Mouse (Mus musculus) lung, embryonic 14.5 days (tissue): ENCODE results near the gene Kirrel3. TPM values are rescaled to one million over a fixed set of nuclear protein-coding genes. Genes with fewer than 3 reads are reported as not detected.

Experiments
- ATAC-seq: fragments of 200-750 bp; cut with Nextera tagmentation; 2 replicates; pipeline ENCODE4 v1.8.0; 2017; ENCODE audit warnings: mild to moderate bottlenecking, moderate TSS enrichment, moderate library complexity; ENCODE audit not compliant: insufficient read depth
- DNase-seq: peaks from one replicate; pipeline ENCODE4 v3.0.0-alpha.2; 2015
- H3K27ac ChIP-seq: fragments of 300-500 bp; sonication (generic); 2 replicates; pipeline ENCODE4 v1.5.1; 2014; ENCODE audit warnings: low read depth, mild to moderate bottlenecking, moderate library complexity
- H3K27me3 ChIP-seq: fragments of 300-500 bp; sonication (generic); 2 replicates; pipeline ENCODE4 v1.6.1; 2014; ENCODE audit warnings: low read length, control low read depth; ENCODE audit not compliant: insufficient read depth
- H3K36me3 ChIP-seq: fragments of 300-500 bp; sonication (generic); 2 replicates; pipeline ENCODE4 v1.6.1; 2014; ENCODE audit warnings: control low read depth; ENCODE audit not compliant: insufficient read depth
- H3K4me1 ChIP-seq: fragments of 300-500 bp; sonication (generic); 2 replicates; pipeline ENCODE4 v1.6.1; 2014; ENCODE audit warnings: antibody characterized with exemption, control low read depth; ENCODE audit not compliant: insufficient read depth
- H3K4me2 ChIP-seq: fragments of 300-500 bp; sonication (generic); 2 replicates; pipeline ENCODE4 v1.6.1; 2014; ENCODE audit warnings: mild to moderate bottlenecking
- H3K4me3 ChIP-seq: fragments of 300-500 bp; sonication (generic); 2 replicates; pipeline ENCODE4 v1.5.1; 2014; ENCODE audit warnings: low read depth, low read length
- H3K9ac ChIP-seq: fragments of 300-500 bp; sonication (generic); 2 replicates; pipeline ENCODE4 v1.6.1; 2014
- H3K9me3 ChIP-seq: fragments of 300-500 bp; sonication (generic); 2 replicates; pipeline ENCODE4 v1.6.1; 2016; ENCODE audit warnings: low read depth, low read length, control low read depth
- CTCF ChIP-seq: IDR thresholded peaks from 2 replicates; pipeline ENCODE4 v1.5.1; 2016; ENCODE audit warnings: antibody characterized with exemption, low read depth
- WGBS: fragments of 180-500 bp; shearing (Covaris S2); extraction: QIAGEN DNeasy Blood & Tissue Kit; methylation state at CpG from one replicate; pipeline ENCODE4 v1.1.7; 2014; 5-methylcytosine and 5-hydroxymethylcytosine counted together
- polyA plus RNA-seq: library from polyadenylated mRNA; unstranded; fragments of >200 nt; fragmentation: Nextera tagmentation; extraction: Ambion mirVana; gene quantifications from 2 replicates; pipeline ENCODE4 v1.2.1, GENCODE M21; 2014

Gene Kirrel3
- polyA plus RNA-seq, 1 experiment from 2014 or later: 1.4 TPM

DNA sequence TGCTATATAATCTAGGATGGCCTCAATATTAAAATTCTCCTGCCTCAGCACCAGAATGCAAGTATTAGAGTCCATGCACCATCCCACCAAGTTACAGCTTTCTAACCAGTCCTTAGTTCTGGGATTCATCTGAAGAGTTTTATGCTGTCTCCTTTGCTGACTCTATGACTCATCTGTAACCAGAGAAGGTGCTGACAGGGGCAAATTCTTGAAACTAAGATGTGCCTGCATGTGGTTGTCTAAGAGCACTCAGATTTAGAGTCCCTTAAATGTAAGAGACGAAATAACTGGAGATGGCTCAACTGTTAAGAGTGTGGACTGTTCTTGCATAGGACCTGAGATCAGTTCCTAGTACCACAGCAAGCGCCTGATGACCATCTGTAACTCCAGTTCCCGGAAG is 295.7 kb downstream of the Kirrel3 start:
- H3K4me2 ChIP-seq: no peak overlapping the region
- ATAC-seq: no peak
- DNase-seq: no peak
- H3K27me3 ChIP-seq: no peaks in the 10 kb centered on the region
- 77% methylated on average over 3 of the region's 3 CpGs for WGBS
- no peaks in the 10 kb centered on the region for H3K9me3 ChIP-seq
- no peak for TF ChIP-seq CTCF
- no peak overlapping the region for H3K4me3 ChIP-seq
- H3K27ac ChIP-seq: no peak overlapping the region
- no peaks in the 10 kb centered on the region for H3K4me1 ChIP-seq
- H3K9ac ChIP-seq: no peak overlapping the region
- H3K36me3 ChIP-seq: no peaks in the 10 kb centered on the region

DNA sequence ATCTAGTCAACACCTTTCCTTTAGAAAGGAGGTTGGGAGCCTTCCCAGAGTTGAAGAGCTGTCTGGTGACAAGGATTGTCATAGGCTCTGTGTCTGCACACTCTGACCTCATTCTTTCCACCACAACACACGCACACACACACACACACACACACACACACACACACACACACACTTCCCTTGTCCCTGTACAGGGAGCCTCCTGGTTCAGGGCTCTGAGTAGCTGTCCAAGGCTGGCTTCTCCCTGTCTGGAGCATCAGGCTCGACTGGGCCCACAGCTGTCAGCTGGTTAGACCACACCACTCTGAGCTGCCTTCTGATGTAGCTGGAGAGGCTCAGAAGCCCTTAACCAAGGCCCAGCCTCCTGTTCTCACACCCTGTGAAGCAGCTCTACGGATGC is 302.2 kb downstream of the Kirrel3 start:
- no peak; the same call in 1 of the 2 replicates for ATAC-seq
- no peak for TF ChIP-seq CTCF

DNA sequence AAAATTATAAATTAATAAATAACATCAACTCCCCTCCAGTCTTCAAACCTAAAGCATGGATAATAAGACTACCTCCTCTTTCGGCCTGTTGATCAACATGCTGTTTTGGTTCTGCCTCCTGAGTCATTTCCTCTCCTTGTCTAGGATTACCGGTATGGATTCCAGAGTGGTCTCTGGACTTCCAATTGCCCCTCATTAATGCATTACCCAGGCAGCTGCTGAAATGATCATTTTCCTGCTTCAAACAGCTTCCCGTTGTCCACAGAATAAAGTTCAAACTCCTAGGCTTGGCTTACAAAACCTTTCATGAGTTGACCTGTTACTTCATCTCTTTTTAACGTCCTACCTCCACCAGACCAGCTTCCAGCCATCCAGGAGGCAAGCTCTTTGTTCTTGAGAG is 309.5 kb downstream of the Kirrel3 start:
- ATAC-seq: no peak
- WGBS: 56% methylated on average over 4 of the region's 4 CpGs
- Histone ChIP-seq H3K9me3 (no peaks in the 10 kb centered on the region), H3K9ac (no peak overlapping the region), H3K4me2 (no peak overlapping the region), H3K4me1 (no peaks in the 10 kb centered on the region), H3K36me3 (no peaks in the 10 kb centered on the region), H3K27ac (no peak overlapping the region), H3K27me3 (no peaks in the 10 kb centered on the region), H3K4me3 (no peak overlapping the region)
- no peak for DNase-seq
- no peak for TF ChIP-seq CTCF

More for the DNA sequence above, 302.2 kb downstream of the Kirrel3 start:
- WGBS: 39% methylated on average over 3 of the region's 3 CpGs
- H3K27ac ChIP-seq: no peak overlapping the region
- H3K4me1 ChIP-seq: no peaks in the 10 kb centered on the region
- no peak for DNase-seq
- H3K36me3 ChIP-seq: no peaks in the 10 kb centered on the region
- H3K9me3 ChIP-seq: no peaks in the 10 kb centered on the region
- H3K27me3 ChIP-seq: no peaks in the 10 kb centered on the region
- no peak overlapping the region for H3K9ac ChIP-seq
- no peak overlapping the region for H3K4me2 ChIP-seq
- H3K4me3 ChIP-seq: no peak overlapping the region

DNA sequence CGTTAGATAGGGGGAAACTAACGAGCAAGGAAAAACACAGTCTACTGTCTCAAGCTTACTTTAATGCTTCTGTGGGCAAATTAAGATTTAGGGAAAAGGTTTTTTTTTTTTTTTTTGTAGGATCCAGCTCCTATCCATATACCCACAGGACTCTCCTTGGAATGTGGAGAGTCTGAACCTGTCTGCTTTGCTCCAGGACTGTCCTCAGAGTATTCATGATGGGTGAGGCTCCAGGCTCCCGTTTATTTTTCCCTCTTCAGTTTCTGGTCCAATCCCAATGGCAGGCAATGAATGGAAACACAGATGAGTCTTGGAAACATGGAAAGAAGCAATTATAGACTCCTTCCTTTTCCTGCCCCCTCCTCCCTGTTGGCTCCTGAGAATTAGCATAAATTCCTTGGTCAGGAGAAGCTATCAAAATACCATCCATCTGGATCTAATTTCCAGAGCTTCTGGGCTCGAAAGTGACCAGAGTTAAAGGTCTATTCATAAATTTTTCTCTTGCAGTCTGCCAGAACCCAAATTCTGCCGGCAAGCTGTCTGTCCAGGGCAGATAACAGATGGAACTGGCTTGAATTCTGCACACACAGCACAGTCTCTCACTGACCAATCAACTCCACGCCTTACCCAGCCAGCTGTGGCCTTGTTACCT is 312.1 kb downstream of the Kirrel3 start:
- H3K36me3 ChIP-seq: no peaks in the 10 kb centered on the region
- DNase-seq (no peak), ATAC-seq (no peak)
- no peaks in the 10 kb centered on the region for H3K27me3 ChIP-seq
- no peak for TF ChIP-seq CTCF
- no peak overlapping the region for H3K4me3 ChIP-seq
- no peak overlapping the region for H3K4me2 ChIP-seq
- H3K27ac ChIP-seq: no peak overlapping the region
- 45% methylated on average over 6 of the region's 6 CpGs for WGBS
- H3K9ac ChIP-seq: no peak overlapping the region
- no peaks in the 10 kb centered on the region for H3K4me1 ChIP-seq
- H3K9me3 ChIP-seq: no peaks in the 10 kb centered on the region

DNA sequence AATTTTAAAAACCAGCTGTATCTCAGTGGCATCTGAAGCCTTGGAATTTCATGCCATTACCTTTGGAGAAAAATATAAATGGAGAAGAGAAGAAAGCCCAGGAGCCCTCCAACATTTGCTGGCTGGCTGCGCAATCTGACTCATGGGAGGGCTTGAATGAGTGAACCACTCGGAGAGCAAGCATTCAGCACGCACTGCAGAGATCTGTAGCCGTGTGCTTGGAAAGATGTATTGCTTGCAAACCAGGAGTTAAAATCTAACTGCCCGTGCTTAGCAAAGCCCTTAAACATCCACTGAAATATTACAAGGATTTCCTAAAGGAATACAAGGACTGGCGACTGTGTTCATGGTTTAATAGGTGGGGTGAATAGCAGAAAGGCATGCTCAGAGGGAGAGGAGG is 316.0 kb downstream of the Kirrel3 start:
- TF ChIP-seq CTCF: no peak
- DNase-seq: no peak
- Histone ChIP-seq H3K4me3 (no peak overlapping the region), H3K9me3 (no peaks in the 10 kb centered on the region), H3K4me1 (no peaks in the 10 kb centered on the region), H3K4me2 (no peak overlapping the region), H3K9ac (no peak overlapping the region), H3K27ac (no peak overlapping the region), H3K27me3 (no peaks in the 10 kb centered on the region), H3K36me3 (no peaks in the 10 kb centered on the region)
- no peak for ATAC-seq
- WGBS: 70% methylated on average over 6 of the region's 6 CpGs

DNA sequence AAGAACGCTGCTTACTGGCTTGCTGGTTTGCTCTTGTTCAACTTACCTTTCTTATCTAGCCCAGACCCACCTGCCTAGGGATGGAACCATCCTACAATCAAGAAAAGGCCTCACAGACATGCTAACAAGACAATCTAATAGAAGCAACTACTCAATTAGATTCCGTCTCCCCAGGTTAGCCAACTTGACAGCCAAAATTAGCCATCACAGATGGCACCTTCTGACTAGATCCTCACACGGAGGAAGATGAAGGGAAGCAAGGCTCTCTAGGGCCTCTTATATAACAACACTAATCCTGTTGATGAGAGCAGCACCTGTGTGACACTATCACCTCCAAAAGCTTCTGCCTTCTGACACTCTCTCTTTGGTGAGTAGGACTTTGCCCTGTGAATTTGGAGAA is 321.2 kb downstream of the Kirrel3 start:
- no peaks in the 10 kb centered on the region for H3K4me1 ChIP-seq
- WGBS: 78% methylated on average over 3 of the region's 3 CpGs
- DNase-seq: no peak
- H3K27ac ChIP-seq: no peak overlapping the region
- ATAC-seq: no peak
- TF ChIP-seq CTCF: no peak
- no peak overlapping the region for H3K9ac ChIP-seq
- H3K27me3 ChIP-seq: no peaks in the 10 kb centered on the region
- no peaks in the 10 kb centered on the region for H3K9me3 ChIP-seq
- no peaks in the 10 kb centered on the region for H3K36me3 ChIP-seq
- H3K4me3 ChIP-seq: no peak overlapping the region
- H3K4me2 ChIP-seq: no peak overlapping the region

DNA sequence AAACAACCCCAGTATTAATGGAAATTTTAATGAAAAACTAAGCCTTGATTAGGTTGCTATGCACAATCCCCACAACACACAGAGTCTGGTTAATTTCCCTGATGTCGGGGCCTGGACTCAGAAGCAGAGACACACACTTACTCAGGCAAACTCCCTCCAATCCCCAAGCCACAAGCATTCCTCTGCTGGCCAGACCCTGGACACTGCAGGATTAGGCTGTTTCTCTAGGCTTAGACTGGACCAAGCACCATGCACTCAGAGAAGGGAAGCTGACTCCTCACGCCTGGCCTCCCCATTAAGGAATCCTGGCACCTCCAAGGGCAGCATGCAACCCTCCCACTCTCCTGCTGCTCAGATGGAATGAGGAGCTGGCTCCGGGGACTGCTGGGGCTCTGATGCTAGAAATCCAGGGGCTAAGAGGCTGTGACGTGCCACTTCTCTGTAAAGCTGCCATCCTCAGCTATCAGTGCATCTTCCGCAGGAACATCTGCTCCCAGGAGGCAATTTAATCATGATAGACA is 324.4 kb downstream of the Kirrel3 start:
- no peak for TF ChIP-seq CTCF
- H3K36me3 ChIP-seq: no peaks in the 10 kb centered on the region
- 60% methylated on average over 5 of the region's 5 CpGs for WGBS
- no peak for DNase-seq
- H3K9me3 ChIP-seq: no peaks in the 10 kb centered on the region
- H3K9ac ChIP-seq: no peak overlapping the region
- no peak overlapping the region for H3K27ac ChIP-seq
- H3K27me3 ChIP-seq: no peaks in the 10 kb centered on the region
- H3K4me2 ChIP-seq: no peak overlapping the region
- no peak for ATAC-seq
- no peak overlapping the region for H3K4me3 ChIP-seq
- H3K4me1 ChIP-seq: no peaks in the 10 kb centered on the region
